ENCODE assay signal across 26 mouse cellular contexts in the genomic region with DNA sequence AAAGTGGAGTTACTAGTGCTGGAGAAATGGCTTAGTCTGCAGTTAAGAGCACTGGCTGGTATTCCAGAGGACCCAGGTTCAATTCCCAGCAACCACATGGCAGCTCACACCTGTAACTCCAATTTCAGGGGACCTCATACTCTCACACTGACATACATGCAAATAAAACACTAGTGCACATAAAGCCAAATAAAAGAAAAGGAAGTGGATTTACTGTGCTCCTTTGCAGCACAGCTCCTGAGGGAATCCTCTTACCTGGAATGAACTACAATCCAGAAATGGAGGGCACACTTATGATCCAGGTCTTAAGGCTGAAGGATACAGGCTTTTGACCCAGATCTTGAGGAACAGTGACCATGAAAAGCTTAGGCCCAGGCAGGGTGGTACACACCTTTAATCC. TPM values are rescaled to one million over a fixed set of nuclear protein-coding genes. Genes with fewer than 3 reads are reported as not detected.
"Had no signal": no experiment of that assay in that cellular context is flagged by ENCODE, and none has a peak within 500 bp of the region (broad histone marks: within the 10 kb centered on the region; RNA-seq: fewer than 3 reads in every experiment).

No protein-coding gene starts in this region.

- H3K27ac ChIP-seq: kidney, postnatal 0 days; limb, embryonic 10.5 days; limb, embryonic 13.5 days; liver, embryonic 12.5 days; liver, embryonic 15.5 days; lung, embryonic 15.5 days; midbrain, embryonic 10.5 days had no signal

- H3K9me3 ChIP-seq: limb, embryonic 10.5 days; limb, embryonic 13.5 days; liver, embryonic 12.5 days; liver, embryonic 15.5 days; lung, embryonic 15.5 days; megakaryocyte, embryonic 14.5 days; midbrain, embryonic 10.5 days had no signal

- H3K4me3 ChIP-seq: limb, embryonic 10.5 days; limb, embryonic 13.5 days; liver, embryonic 12.5 days; liver, embryonic 15.5 days; lung, embryonic 15.5 days; megakaryocyte, embryonic 14.5 days; midbrain, embryonic 10.5 days had no signal

- DNase-seq: kidney, postnatal 25 days; liver; lung, postnatal 10 days; midbrain, embryonic 14.5 days; right cerebral cortex, postnatal 25 days; thymus, adult 18-20 months; thymus, postnatal 36 days had no signal

- H3K27me3 ChIP-seq: limb, embryonic 13.5 days; liver, embryonic 12.5 days; liver, embryonic 15.5 days; lung, embryonic 15.5 days; megakaryocyte, embryonic 14.5 days had no signal

- H3K36me3 ChIP-seq: lung, embryonic 15.5 days had no signal

- H3K9ac ChIP-seq: limb, embryonic 13.5 days; liver, embryonic 12.5 days; liver, embryonic 15.5 days; lung, embryonic 15.5 days had no signal

RNA-seq across cellular contexts. Expression of a gene that starts 22.1 kb away (rescaled TPM):
- total RNA-seq: layer of hippocampus, adult 8-10 months; layer of hippocampus, postnatal 14 days; left cerebral cortex, postnatal 25 days; midbrain, postnatal 0 days had no signal
- polyA plus RNA-seq: kidney, postnatal 0 days; large intestine, adult 2 months; limb, embryonic 13.5 days; liver, embryonic 12.5 days; liver, embryonic 15.5 days; midbrain, postnatal 0 days; neural tube, embryonic 11.5 days; small intestine, adult 2 months; spleen, adult 2 months; stomach, embryonic 16.5 days; testis, adult 2 months; urinary bladder, adult 2 months had no signal
